Mouse (Mus musculus) heart, adult 8-10 months (tissue): ENCODE measurements around the gene Zg16. TPM values are rescaled to one million over a fixed set of nuclear protein-coding genes. Genes with fewer than 3 reads are reported as not detected.

Experiments
- DNase-seq: peaks from one replicate; pipeline ENCODE4 v3.0.0; 2022; ENCODE audit warnings: low spot score
- microRNA-seq: library from miRNA; unstranded; fragments of <30 nt; microRNA quantifications from one replicate; pipeline ENCODE4 v1.2.0, GENCODE M21; 2022
- total RNA-seq, 4 experiments: library from RNA; stranded (reverse); gene quantifications; 2 replicates each; pipeline ENCODE4 v1.2.4; 2022

The Zg16 gene
- total RNA-seq, 4 experiments from 2014 or later: not detected

GRCm38 (mm10) chr7:127007313-127008024 lies 79.7 kb downstream of the Zg16 start:
- DNase-seq: no peak

DNA sequence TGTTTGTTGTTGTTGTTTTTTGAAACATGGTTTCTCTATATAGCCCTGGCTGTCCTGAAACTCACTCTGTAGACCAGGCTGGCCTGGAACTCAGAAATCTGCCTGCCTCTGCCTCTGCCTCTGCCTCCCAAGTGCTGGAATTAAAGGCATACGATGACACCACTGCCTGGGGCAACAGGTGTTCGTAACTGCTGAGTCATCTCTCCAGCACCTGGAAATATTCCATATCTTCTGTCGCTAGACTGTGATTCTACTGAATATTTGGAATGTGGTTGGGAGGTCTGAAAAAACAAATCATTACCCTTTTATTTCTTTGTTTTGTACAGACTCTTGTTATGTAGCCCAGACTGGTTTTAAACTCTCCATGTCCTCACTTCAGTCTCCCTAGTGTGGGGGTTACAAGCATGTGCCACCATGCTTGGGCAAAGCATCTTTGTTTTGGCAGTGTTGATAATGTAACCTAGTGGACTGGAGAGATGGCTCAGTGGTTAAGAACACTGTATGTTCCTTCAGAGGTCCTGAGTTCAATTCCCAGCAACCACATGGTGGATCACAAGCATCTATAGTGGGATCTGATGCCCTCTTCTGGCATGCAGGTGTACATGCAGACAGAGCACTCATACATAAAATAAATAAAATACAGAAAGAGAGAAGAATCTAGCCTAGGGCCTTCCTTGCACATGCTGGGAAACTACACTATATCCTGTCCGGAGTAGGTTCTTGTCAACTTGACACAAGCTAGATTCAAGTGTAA lies 82.8 kb downstream of the Zg16 start:
- DNase-seq: no peak

DNA sequence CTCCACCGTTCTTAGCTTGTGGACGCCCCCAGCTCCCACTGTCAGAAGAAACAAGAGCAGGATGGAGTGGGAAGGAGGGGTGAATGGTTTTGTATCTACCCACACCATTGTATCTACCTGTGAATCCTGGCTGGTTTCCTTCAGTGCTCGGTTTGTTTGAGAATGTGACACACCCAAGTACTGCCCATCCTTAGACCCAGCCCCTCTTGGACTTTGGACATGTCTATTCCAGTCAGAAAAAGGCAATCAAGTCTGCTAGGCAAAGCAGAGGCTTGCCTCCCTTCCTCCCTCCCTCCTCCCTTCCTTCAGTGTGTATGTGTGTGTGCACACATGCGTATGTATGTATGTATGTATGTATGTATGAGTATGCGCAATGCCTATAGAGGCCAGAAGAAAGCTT lies 83.5 kb downstream of the Zg16 start:
- DNase-seq: no peak

Small RNAs within 50 kb of the gene (microRNA-seq; reads per million reads assigned to microRNA genes)
- not detected for gene Gm44343

Other genes with a start within 250 kb of the Zg16 start
- not detected for gene Doc2a, start 239.9 kb downstream of the Zg16 start, total RNA-seq
- 1 to 10 TPM; 4.8 to 9.6 (median 6.4) TPM for gene Hirip3, start 225.4 kb downstream of the Zg16 start, total RNA-seq
- 10 to 100 TPM; 18.3 to 23.9 (median 21.3) TPM for gene Ino80e, start 225.0 kb downstream of the Zg16 start, total RNA-seq
- 10 to 100 TPM; 35.8 to 40.4 (median 38.5) TPM for gene Taok2, start 202.6 kb downstream of the Zg16 start, total RNA-seq
- gene Tmem219, start 164.4 kb downstream of the Zg16 start, total RNA-seq: 10 to 100 TPM; 10.3 to 13.1 (median 12.6) TPM
- 1 to 10 TPM; 6.6 to 9.3 (median 7.3) TPM for gene Kctd13, start 158.4 kb downstream of the Zg16 start, total RNA-seq
- under 1 TPM in 1 of 4 experiments, not detected in 3; 0.19 TPM for gene Asphd1, start 137.7 kb downstream of the Zg16 start, total RNA-seq
- 1 to 10 TPM; 2.6 to 7.2 (median 6.4) TPM for gene Sez6l2, start 136.8 kb downstream of the Zg16 start, total RNA-seq
- 10 to 100 TPM; 45.9 to 53.7 (median 50.7) TPM for gene Cdipt, start 111.4 kb downstream of the Zg16 start, total RNA-seq
- under 1 TPM in 3 of 4 experiments, not detected in 1; 0.37 to 0.60 (median 0.43) TPM for gene Cdiptos, start 111.2 kb downstream of the Zg16 start, total RNA-seq
- gene Mvp, start 72.7 kb downstream of the Zg16 start, total RNA-seq: 10 to 100 TPM; 59.3 to 81.8 (median 73.5) TPM
- not detected for gene Pagr1b, start 70.8 kb downstream of the Zg16 start, total RNA-seq
- gene Pagr1a, start 70.0 kb downstream of the Zg16 start, total RNA-seq: 10 to 100 TPM in 2 of 4 experiments, 1 to 10 TPM in 2; 8.3 to 22.2 (median 10.5) TPM
- gene Gm42742, start 66.2 kb downstream of the Zg16 start, total RNA-seq: 10 to 100 TPM; 28.1 to 33.3 (median 31.4) TPM
- gene Prrt2, start 66.1 kb downstream of the Zg16 start, total RNA-seq: 1 to 10 TPM in 1 of 4 experiments, under 1 TPM in 1, not detected in 2; 0.87 to 1.1 TPM
- gene Maz, start 60.3 kb downstream of the Zg16 start, total RNA-seq: 10 to 100 TPM; 48.5 to 55.9 (median 54.8) TPM
- 1 to 10 TPM in 3 of 4 experiments, not detected in 1; 1.2 to 2.2 (median 1.6) TPM for gene Kif22, start 44.9 kb downstream of the Zg16 start, total RNA-seq
- gene AI467606, start 4.0 kb upstream of the Zg16 start, total RNA-seq: 1 to 10 TPM; 1.2 to 2.9 (median 1.3) TPM
- gene Qprt, start 34.9 kb upstream of the Zg16 start, total RNA-seq: not detected
- gene Spn, start 50.5 kb upstream of the Zg16 start, total RNA-seq: under 1 TPM; 0.38 to 0.57 (median 0.46) TPM
- gene Cd2bp2, start 108.7 kb upstream of the Zg16 start, total RNA-seq: 10 to 100 TPM; 36.2 to 45.1 (median 40.6) TPM
- gene Tbc1d10b, start 121.1 kb upstream of the Zg16 start, total RNA-seq: 10 to 100 TPM; 17.4 to 24.4 (median 23.0) TPM
- 10 to 100 TPM in 1 of 4 experiments, 1 to 10 TPM in 3; 6.2 to 14.1 (median 8.2) TPM for gene Mylpf, start 121.6 kb upstream of the Zg16 start, total RNA-seq
- 1 to 10 TPM; 5.2 to 6.4 (median 5.8) TPM for gene Zfp553, start 145.7 kb upstream of the Zg16 start, total RNA-seq
- gene Sept1, start 145.8 kb upstream of the Zg16 start, total RNA-seq: 1 to 10 TPM; 2.1 to 3.9 (median 2.6) TPM
- 10 to 100 TPM; 15.3 to 21.7 (median 17.1) TPM for gene Zfp771, start 156.9 kb upstream of the Zg16 start, total RNA-seq
- 10 to 100 TPM; 40.5 to 45.6 (median 40.9) TPM for gene Dctpp1, start 173.4 kb upstream of the Zg16 start, total RNA-seq
- 10 to 100 TPM; 24.2 to 31.6 (median 31.0) TPM for gene Sephs2, start 186.7 kb upstream of the Zg16 start, total RNA-seq
- 1 to 10 TPM; 1.1 to 2.0 (median 1.6) TPM for gene Itgal, start 208.9 kb upstream of the Zg16 start, total RNA-seq